10 mouse cellular contexts compared by ENCODE assay signal in genomic region chr9:72954746-72955145, GRCm38 (mm10). TPM values are rescaled to one million over a fixed set of nuclear protein-coding genes. Genes with fewer than 3 reads are reported as not detected.
DNase-seq lines count a peak whose midpoint lies in the region; ATAC-seq and TF ChIP-seq lines count a peak whose summit lies in the region.
"Had no signal": no experiment of that assay in that cellular context is flagged by ENCODE, and none has a peak within 500 bp of the region (broad histone marks: within the 10 kb centered on the region; RNA-seq: fewer than 3 reads in every experiment).

No protein-coding gene starts in this region.

- no peak overlapping the region for H3K9ac ChIP-seq in heart, postnatal 0 days (replicated peaks; ENCODE audit: low read depth, low read length)
- no peak overlapping the region for H3K9ac ChIP-seq in limb, embryonic 11.5 days (ENCODE audit: low read length)
- H3K9ac ChIP-seq: liver, embryonic 15.5 days had no signal

- no peaks in the 10 kb centered on the region for H3K36me3 ChIP-seq in heart, postnatal 0 days (replicated peaks; ENCODE audit: control insufficient read depth, insufficient read depth, low read length)
- H3K36me3 ChIP-seq in limb, embryonic 11.5 days (ENCODE audit: control insufficient read depth, insufficient read depth, low read length): no peaks in the 10 kb centered on the region
- H3K36me3 ChIP-seq: liver, embryonic 15.5 days had no signal

- no peaks in the 10 kb centered on the region for H3K27me3 ChIP-seq in heart, postnatal 0 days (ENCODE audit: control insufficient read depth, insufficient read depth, low read length)
- no peaks in the 10 kb centered on the region for H3K27me3 ChIP-seq in limb, embryonic 11.5 days (ENCODE audit: control insufficient read depth, insufficient read depth, low read length)

- TF ChIP-seq EP300 in heart, postnatal 0 days (IDR thresholded peaks at IDR 0.05; ENCODE audit: low read depth): no peak

- DNase-seq in heart, postnatal 0 days (ENCODE audit: low spot score): no peak
- no peak for DNase-seq in heart, adult 8-10 months (ENCODE audit: low spot score)
- peak; percentile 57 for DNase-seq in 3T3-L1 (ENCODE audit: low read depth, low spot score)
- peak; percentile 48 for DNase-seq in NIH3T3 (ENCODE audit: low read depth)
- DNase-seq in limb, embryonic 11.5 days (ENCODE audit: low spot score): peak; percentile 68
- no peak for DNase-seq in right cerebral cortex, adult 2 months (ENCODE audit: low spot score in 2 of 2)
- no peak for DNase-seq in gastrocnemius, postnatal 4 days (ENCODE audit: low spot score in 2 of 2)
- no peak for DNase-seq in gastrocnemius, postnatal 14 days

- H3K4me3 ChIP-seq in heart, postnatal 0 days (ENCODE audit: low read depth, low read length): no peak overlapping the region
- no peak overlapping the region for H3K4me3 ChIP-seq in limb, embryonic 11.5 days (ENCODE audit: low read depth, low read length)
- H3K4me3 ChIP-seq: liver, embryonic 15.5 days had no signal

- ATAC-seq in heart, postnatal 0 days (ENCODE audit: insufficient read depth, low read depth): no peak
- no peak for ATAC-seq in limb, embryonic 11.5 days (ENCODE audit: insufficient number of reproducible peaks, low FRiP score, low TSS enrichment, low read depth)

- H3K9me3 ChIP-seq in heart, postnatal 0 days (replicated peaks; ENCODE audit: control insufficient read depth, low read length): no peaks in the 10 kb centered on the region
- no peaks in the 10 kb centered on the region for H3K9me3 ChIP-seq in limb, embryonic 11.5 days (ENCODE audit: control insufficient read depth, low read length)
- H3K9me3 ChIP-seq: liver, embryonic 15.5 days had no signal

- no peaks in the 10 kb centered on the region; the same call in 1 of the 2 replicates for H3K4me1 ChIP-seq in heart, postnatal 0 days (ENCODE audit: control insufficient read depth, insufficient read depth)
- H3K4me1 ChIP-seq in limb, embryonic 11.5 days (ENCODE audit: control insufficient read depth, insufficient read depth, low read length): peaks cover 2% of the 10 kb centered on the region; the same call in 1 of the 2 replicates

- peak; percentile 26; the same call in 1 of the 2 replicates for TF ChIP-seq CTCF in heart, postnatal 0 days (IDR thresholded peaks at IDR 0.05; ENCODE audit: low read depth)

- H3K27ac ChIP-seq in heart, postnatal 0 days (ENCODE audit: low read depth): no peak overlapping the region
- H3K27ac ChIP-seq in limb, embryonic 11.5 days (replicated peaks; ENCODE audit: low read depth, low read length): no peak overlapping the region
- H3K27ac ChIP-seq: liver, embryonic 15.5 days had no signal

- 63% methylated on average over 2 of the region's 2 CpGs for WGBS in heart, postnatal 0 days
- 46% methylated on average over 2 of the region's 2 CpGs for WGBS in limb, embryonic 11.5 days

- intact Hi-C loops in gastrocnemius, postnatal 14 days (cut with DNase I; ENCODE audit: low total_unique reads): no loop called here

- H3K4me2 ChIP-seq in heart, postnatal 0 days (ENCODE audit: low read depth, low read length): no peak overlapping the region
- H3K4me2 ChIP-seq in limb, embryonic 11.5 days (ENCODE audit: low read depth, severe bottlenecking): no peak overlapping the region
- H3K4me2 ChIP-seq: liver, embryonic 15.5 days had no signal

RNA-seq across cellular contexts. Expression of gene Dyx1c1, which starts 3.8 kb away (rescaled TPM):
- not detected in 2 replicates for total RNA-seq in heart, postnatal 0 days (2014; rRNA removed; ENCODE audit: low replicate concordance)
- 0.47 and 0.51 TPM in 2 replicates for polyA plus RNA-seq in heart, postnatal 0 days (2015; fragmentation: Nextera tagmentation; extraction: Ambion mirVana)
- under 1 TPM; 0.41 to 0.72 (median 0.56) TPM for total RNA-seq in heart, adult 8-10 months (2022)
- 1.2 and 2.1 TPM in 2 replicates for polyA plus RNA-seq in limb, embryonic 11.5 days (2014; fragmentation: Nextera tagmentation; extraction: Ambion mirVana)
- total RNA-seq in gastrocnemius, postnatal 4 days (2021): under 1 TPM; 0.54 to 0.80 TPM
- total RNA-seq in gastrocnemius, postnatal 14 days (2021): under 1 TPM; 0.43 to 0.60 TPM

RNA-seq across cellular contexts. Expression of gene Gm44503, which starts 3.9 kb away (rescaled TPM):
- not detected in 2 replicates for total RNA-seq in heart, postnatal 0 days (2014; rRNA removed; ENCODE audit: low replicate concordance)
- polyA plus RNA-seq in heart, postnatal 0 days (2015; fragmentation: Nextera tagmentation; extraction: Ambion mirVana): not detected in 2 replicates
- total RNA-seq in heart, adult 8-10 months (2022): not detected
- 0.47 TPM in 1 of 2 replicates, not detected in the other for polyA plus RNA-seq in limb, embryonic 11.5 days (2014; fragmentation: Nextera tagmentation; extraction: Ambion mirVana)
- total RNA-seq in gastrocnemius, postnatal 4 days (2021): not detected
- total RNA-seq in gastrocnemius, postnatal 14 days (2021): not detected
- total RNA-seq: adrenal gland, adult 18-20 months had no signal
- polyA plus RNA-seq: liver, embryonic 15.5 days had no signal

RNA-seq across cellular contexts. Expression of gene Pygo1, which starts 29.3 kb away (rescaled TPM):
- 1.9 and 2.2 TPM in 2 replicates for total RNA-seq in heart, postnatal 0 days (2014; rRNA removed; ENCODE audit: low replicate concordance)
- polyA plus RNA-seq in heart, postnatal 0 days (2015; fragmentation: Nextera tagmentation; extraction: Ambion mirVana): 1.5 and 1.6 TPM in 2 replicates
- total RNA-seq in heart, adult 8-10 months (2022): 10 to 100 TPM; 12.9 to 16.4 (median 14.2) TPM
- 11.4 and 12.4 TPM in 2 replicates for polyA plus RNA-seq in limb, embryonic 11.5 days (2014; fragmentation: Nextera tagmentation; extraction: Ambion mirVana)
- 1 to 10 TPM; 6.2 to 7.0 TPM for total RNA-seq in gastrocnemius, postnatal 4 days (2021)
- total RNA-seq in gastrocnemius, postnatal 14 days (2021): 1 to 10 TPM; 4.0 to 6.2 TPM

RNA-seq across cellular contexts. Expression of gene Ccpg1os, which starts 30.4 kb away (rescaled TPM):
- total RNA-seq in heart, postnatal 0 days (2014; rRNA removed; ENCODE audit: low replicate concordance): 0.85 and 28.0 TPM in 2 replicates
- 15.8 and 19.0 TPM in 2 replicates for polyA plus RNA-seq in heart, postnatal 0 days (2015; fragmentation: Nextera tagmentation; extraction: Ambion mirVana)
- 1 to 10 TPM; 6.4 to 7.9 (median 7.6) TPM for total RNA-seq in heart, adult 8-10 months (2022)
- polyA plus RNA-seq in limb, embryonic 11.5 days (2014; fragmentation: Nextera tagmentation; extraction: Ambion mirVana): 12.3 and 14.5 TPM in 2 replicates
- total RNA-seq in gastrocnemius, postnatal 4 days (2021): 1 to 10 TPM; 5.2 to 6.2 TPM
- total RNA-seq in gastrocnemius, postnatal 14 days (2021): 1 to 10 TPM; 5.9 to 6.7 TPM

RNA-seq across cellular contexts. Expression of gene Ccpg1, which starts 30.5 kb away (rescaled TPM):
- total RNA-seq in heart, postnatal 0 days (2014; rRNA removed; ENCODE audit: low replicate concordance): 8.3 and 11.3 TPM in 2 replicates
- polyA plus RNA-seq in heart, postnatal 0 days (2015; fragmentation: Nextera tagmentation; extraction: Ambion mirVana): 27.2 and 27.3 TPM in 2 replicates
- total RNA-seq in heart, adult 8-10 months (2022): 100 to 1,000 TPM in 1 of 4 experiments, 10 to 100 TPM in 3; 88.1 to 113 (median 97.9) TPM
- 14.6 and 15.8 TPM in 2 replicates for polyA plus RNA-seq in limb, embryonic 11.5 days (2014; fragmentation: Nextera tagmentation; extraction: Ambion mirVana)
- total RNA-seq in gastrocnemius, postnatal 4 days (2021): 10 to 100 TPM; 30.4 to 36.2 TPM
- total RNA-seq in gastrocnemius, postnatal 14 days (2021): 10 to 100 TPM; 32.3 to 36.7 TPM

Comparison
In these comparisons a context has a peak if more than half of its experiments do, and no peak if none do; other contexts are left out.
1. DNase-seq: peak in 3T3-L1 (single experiment), NIH3T3 (single experiment) and limb, embryonic 11.5 days (single experiment); none in heart, postnatal 0 days (single experiment), heart, adult 8-10 months (single experiment), right cerebral cortex, adult 2 months (0 of 2), gastrocnemius, postnatal 4 days (0 of 2) and gastrocnemius, postnatal 14 days (single experiment).